Mouse (Mus musculus): ENCODE measurements around the gene Gm28539. TPM values are rescaled to one million over a fixed set of nuclear protein-coding genes. Genes with fewer than 3 reads are reported as not detected.

Gm28539 gene
- polyA plus RNA-seq, 1 experiment from 2014 or later, result not detected

DNA sequence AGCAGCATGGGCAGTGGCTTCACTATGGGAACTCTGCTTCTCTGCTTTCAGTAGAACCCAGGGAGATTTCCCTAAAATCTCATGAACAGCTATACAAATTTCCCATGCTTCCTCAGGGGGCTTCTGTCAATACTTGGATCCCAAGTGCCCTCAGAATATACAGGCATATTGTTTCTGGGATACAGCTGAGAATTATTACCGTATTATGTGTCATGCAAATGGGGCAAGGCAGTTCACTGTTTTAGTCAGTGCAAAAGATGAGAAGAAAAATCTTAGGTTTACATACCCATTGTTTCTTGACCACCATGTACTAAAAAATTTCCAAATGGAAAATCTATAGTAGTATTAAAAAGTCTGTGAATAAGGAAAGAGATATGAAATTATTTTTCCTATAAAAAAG, 167.4 kb downstream of the Gm28539 start:
- 86% methylated on average over 1 of the region's 1 CpGs for WGBS
- ATAC-seq (ENCODE audit: insufficient number of reproducible peaks, insufficient read depth, low FRiP score, low read depth), result no peak
- Histone ChIP-seq H3K27ac (replicated peaks in 1 of 2; ENCODE audit: control insufficient read depth in 1 of 2, insufficient read depth in 1 of 2, low read depth in 2 of 2, low read length in 2 of 2) (no peak overlapping the region), H3K4me2 (ENCODE audit: low read length) (no peak overlapping the region), H3K4me1 (ENCODE audit: control insufficient read depth in 2 of 2, insufficient read depth in 2 of 2, low read length in 2 of 2) (no peaks in the 10 kb centered on the region), H3K4me3 (ENCODE audit: control insufficient read depth in 1 of 2, insufficient read depth in 1 of 2, low read depth in 1 of 2, low read length in 2 of 2) (no peak overlapping the region), H3K9ac (ENCODE audit: low read length) (no peak overlapping the region), H3K27me3 (ENCODE audit: control insufficient read depth, insufficient read depth, low read length) (no peaks in the 10 kb centered on the region), H3K36me3 (ENCODE audit: control insufficient read depth, insufficient read depth, low read length) (no peaks in the 10 kb centered on the region), H3K9me3 (ENCODE audit: control insufficient read depth, low read length) (no peaks in the 10 kb centered on the region)

DNA sequence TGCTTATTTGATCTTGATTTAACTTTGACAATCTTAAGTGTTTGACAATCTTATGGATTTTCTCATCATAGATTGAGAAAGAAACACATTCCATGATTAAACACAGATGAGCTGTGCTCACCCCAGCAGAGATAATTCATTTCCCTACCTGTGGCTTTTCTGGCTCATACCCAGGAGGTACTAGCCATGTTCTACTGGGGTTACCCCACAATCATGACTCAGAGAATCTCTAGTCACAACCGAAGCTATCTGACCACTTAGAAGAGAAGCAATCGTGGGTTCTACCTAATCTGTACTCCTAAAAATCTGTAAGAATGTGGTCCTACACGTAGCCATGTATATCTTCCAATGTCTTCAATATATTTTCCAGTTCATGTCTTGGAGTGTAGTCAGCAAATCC, 168.9 kb downstream of the Gm28539 start:
- no peak overlapping the region for H3K9ac ChIP-seq (ENCODE audit: low read length)
- WGBS, result 60% methylated on average over 3 of the region's 3 CpGs
- no peaks in the 10 kb centered on the region for H3K36me3 ChIP-seq (ENCODE audit: control insufficient read depth, insufficient read depth, low read length)
- H3K9me3 ChIP-seq (ENCODE audit: control insufficient read depth, low read length), result no peaks in the 10 kb centered on the region
- H3K4me1 ChIP-seq (ENCODE audit: control insufficient read depth in 2 of 2, insufficient read depth in 2 of 2, low read length in 2 of 2), result no peaks in the 10 kb centered on the region
- H3K4me2 ChIP-seq (ENCODE audit: low read length), result no peak overlapping the region
- no peak overlapping the region for H3K4me3 ChIP-seq (ENCODE audit: control insufficient read depth in 1 of 2, insufficient read depth in 1 of 2, low read depth in 1 of 2, low read length in 2 of 2)
- no peak for ATAC-seq (ENCODE audit: insufficient number of reproducible peaks, insufficient read depth, low FRiP score, low read depth)
- no peak overlapping the region for H3K27ac ChIP-seq (replicated peaks in 1 of 2; ENCODE audit: control insufficient read depth in 1 of 2, insufficient read depth in 1 of 2, low read depth in 2 of 2, low read length in 2 of 2)
- no peaks in the 10 kb centered on the region for H3K27me3 ChIP-seq (ENCODE audit: control insufficient read depth, insufficient read depth, low read length)

Other genes with a start within 250 kb of the Gm28539 start
- gene Tbx1, start 245.9 kb upstream of the Gm28539 start, polyA plus RNA-seq (2014; fragmentation: Nextera tagmentation; extraction: Ambion mirVana), result 0.20 and 0.80 TPM in 2 replicates
- 3.4 and 4.5 TPM in 2 replicates for gene Gp1bb, start 214.2 kb upstream of the Gm28539 start, polyA plus RNA-seq (2014; fragmentation: Nextera tagmentation; extraction: Ambion mirVana)
- 0.97 and 1.1 TPM in 2 replicates for gene Gm49601, start 210.2 kb upstream of the Gm28539 start, polyA plus RNA-seq (2014; fragmentation: Nextera tagmentation; extraction: Ambion mirVana)
- gene Sept5, start 206.6 kb upstream of the Gm28539 start, polyA plus RNA-seq (2014; fragmentation: Nextera tagmentation; extraction: Ambion mirVana), result 5.8 and 7.3 TPM in 2 replicates
- 19.5 and 22.7 TPM in 2 replicates for gene Cldn5, start 59.7 kb upstream of the Gm28539 start, polyA plus RNA-seq (2014; fragmentation: Nextera tagmentation; extraction: Ambion mirVana)
- gene Ufd1, start 24.8 kb upstream of the Gm28539 start, polyA plus RNA-seq (2014; fragmentation: Nextera tagmentation; extraction: Ambion mirVana), result 65.8 and 70.3 TPM in 2 replicates
- gene Cdc45, start 24.6 kb upstream of the Gm28539 start, polyA plus RNA-seq (2014; fragmentation: Nextera tagmentation; extraction: Ambion mirVana), result 34.1 and 35.7 TPM in 2 replicates
- gene 2510002D24Rik, start within 50 bp of the Gm28539 start, polyA plus RNA-seq (2014; fragmentation: Nextera tagmentation; extraction: Ambion mirVana), result 37.3 and 40.5 TPM in 2 replicates
- 90.5 and 93.1 TPM in 2 replicates for gene Mrpl40, start 40.3 kb downstream of the Gm28539 start, polyA plus RNA-seq (2014; fragmentation: Nextera tagmentation; extraction: Ambion mirVana)
- 10.9 and 13.0 TPM in 2 replicates for gene Hira, start 40.5 kb downstream of the Gm28539 start, polyA plus RNA-seq (2014; fragmentation: Nextera tagmentation; extraction: Ambion mirVana)